Mouse (Mus musculus) c-Kit-positive CD71-negative TER-119-negative erythroid progenitor cells, embryonic 14.5 days (primary cell): ENCODE data around the gene Ankrd17.
"Not testable (repeated sequence)": the region's sequence is repeated elsewhere in the genome, so short reads cannot be mapped to it uniquely, and the experiment has no call there.

ENCODE experiments used
- DNase-seq: peaks from one replicate; pipeline ENCODE4 v3.0.0-alpha.2; 2013; ENCODE audit warnings: low read depth

The Ankrd17 gene

DNA sequence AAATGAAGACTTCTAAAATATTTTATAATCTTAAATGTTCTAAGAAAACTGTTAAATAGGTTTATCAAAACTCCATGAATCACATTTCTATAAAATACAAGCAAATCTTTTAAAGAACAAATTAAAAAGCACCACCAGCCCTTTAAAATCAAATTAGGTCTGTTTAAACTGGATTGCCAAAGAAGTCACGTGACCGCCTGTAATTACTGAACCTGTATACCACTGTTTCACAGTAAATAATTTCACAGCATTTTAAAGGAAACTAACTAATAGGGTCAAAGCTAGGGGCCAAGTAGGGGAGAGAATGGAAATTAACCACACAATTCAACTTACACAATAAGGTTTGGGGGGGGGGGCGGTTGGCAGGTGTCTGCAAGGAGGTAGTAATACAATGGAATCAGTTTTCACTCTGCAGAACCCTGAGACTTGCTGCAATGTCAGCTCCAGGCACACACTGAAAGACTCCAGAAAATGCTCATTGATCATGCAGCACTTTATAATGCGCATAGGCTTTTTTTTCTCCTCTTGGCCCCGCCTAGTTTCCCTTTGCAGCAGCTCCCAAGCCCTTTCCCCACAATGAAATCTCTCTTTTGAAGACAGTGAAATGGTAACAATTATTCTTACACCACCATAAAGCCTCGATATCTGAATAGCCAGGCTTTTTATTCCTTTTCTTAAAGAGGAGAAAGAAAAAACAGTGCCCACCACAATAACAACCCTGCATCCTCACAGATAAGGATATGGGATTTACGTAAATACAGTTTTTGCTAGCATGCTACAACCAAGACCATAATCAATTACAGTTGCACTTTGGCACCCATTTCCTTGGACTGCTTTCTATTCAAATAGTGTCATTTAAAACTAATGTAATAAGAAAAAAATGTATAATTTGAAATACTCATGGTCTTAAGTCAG is 27.9 kb downstream of the Ankrd17 start:
- no peak for DNase-seq

DNA sequence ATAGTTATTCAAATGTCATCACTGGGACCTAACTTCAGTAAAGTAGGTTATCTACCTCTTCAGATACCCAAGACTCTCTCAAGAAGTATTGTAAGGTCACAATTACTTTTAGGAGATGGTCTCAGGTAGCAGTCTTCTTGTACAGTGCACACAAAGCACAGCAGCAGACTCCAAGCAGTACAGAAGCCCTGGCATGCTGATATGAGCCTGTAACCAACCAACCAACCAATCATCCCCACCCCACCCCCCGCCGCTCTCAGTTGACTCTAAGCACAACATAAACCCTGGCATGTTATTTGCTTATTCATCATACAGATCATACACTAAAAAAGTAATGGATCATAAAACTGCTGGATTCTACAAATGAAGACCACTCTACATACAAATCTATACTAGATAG is 33.9 kb downstream of the Ankrd17 start:
- no peak for DNase-seq

DNA sequence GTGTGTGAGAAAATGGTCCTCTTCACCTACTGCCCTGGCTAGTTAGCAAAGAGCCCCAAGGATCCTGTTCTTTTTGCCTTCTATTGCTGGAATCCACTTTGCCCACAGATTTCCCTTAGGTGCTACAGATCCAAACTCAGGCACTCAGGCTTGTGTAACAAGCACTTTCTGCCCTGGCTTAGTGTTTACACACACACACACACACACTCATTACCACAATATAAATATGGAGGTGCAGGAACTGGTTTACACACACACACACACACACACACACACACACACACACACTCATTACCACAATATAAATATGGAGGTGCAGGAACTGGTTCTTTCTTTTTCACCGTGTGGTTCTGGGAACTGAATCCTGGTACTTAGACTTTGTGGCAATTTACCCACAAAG is 35.3 kb downstream of the Ankrd17 start:
- no peak for DNase-seq

DNA sequence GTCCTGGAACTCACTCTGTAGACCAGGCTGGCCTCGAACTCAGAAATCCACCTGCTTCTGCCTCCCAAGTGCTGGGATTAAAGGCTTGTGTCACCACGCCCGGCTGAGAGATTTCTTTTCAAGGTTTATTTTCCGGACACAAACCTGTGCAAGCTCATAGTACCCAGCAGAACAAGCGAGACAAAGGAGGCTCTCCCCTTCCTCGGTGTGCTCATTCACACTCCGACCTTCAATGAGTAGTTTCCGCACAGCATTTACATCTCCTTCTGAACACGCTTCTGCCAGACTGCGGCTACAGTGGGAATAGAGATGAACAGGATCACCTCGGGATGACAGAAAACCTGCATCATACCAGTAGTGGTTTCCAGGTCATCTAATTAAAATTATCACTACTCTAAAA is 68.0 kb downstream of the Ankrd17 start:
- DNase-seq = no peak

DNA sequence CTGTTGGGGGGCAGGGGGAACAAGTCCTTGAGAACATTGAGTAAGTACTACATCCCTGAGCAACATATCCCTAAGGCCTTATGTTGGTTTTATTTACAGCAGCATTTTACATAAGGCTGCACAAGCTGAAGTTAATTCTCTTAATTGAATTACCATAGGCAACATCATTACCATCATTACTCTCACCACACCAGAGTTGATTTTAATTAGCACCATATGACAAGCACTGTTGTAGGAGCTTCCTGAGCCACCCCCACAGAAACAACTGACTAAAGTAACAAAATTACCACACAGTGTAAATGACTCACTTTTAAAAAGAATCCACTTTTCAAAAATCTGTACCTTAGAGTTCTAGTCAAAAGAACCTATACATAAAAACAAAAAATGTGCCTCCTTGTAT is 76.5 kb downstream of the Ankrd17 start:
- no peak for DNase-seq

DNA sequence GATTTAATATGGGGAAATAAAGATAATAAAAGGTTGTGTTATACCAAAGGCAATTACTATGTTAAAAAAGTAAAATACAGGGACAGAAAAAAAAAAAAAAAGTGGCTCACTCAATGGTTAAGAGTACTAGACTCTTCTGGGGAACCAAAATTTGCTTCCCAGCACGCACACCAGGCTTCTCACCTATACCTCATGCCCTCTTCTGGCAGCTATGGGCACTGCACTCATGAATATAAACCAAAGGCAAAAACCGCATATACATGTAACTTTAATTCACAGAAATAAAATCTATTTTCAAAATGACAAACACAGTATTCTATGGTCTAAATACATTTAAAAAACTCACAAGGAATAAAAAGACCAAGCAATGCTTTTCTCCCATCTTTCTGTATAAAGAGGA is 79.8 kb downstream of the Ankrd17 start:
- DNase-seq = peak; percentile 20

DNA sequence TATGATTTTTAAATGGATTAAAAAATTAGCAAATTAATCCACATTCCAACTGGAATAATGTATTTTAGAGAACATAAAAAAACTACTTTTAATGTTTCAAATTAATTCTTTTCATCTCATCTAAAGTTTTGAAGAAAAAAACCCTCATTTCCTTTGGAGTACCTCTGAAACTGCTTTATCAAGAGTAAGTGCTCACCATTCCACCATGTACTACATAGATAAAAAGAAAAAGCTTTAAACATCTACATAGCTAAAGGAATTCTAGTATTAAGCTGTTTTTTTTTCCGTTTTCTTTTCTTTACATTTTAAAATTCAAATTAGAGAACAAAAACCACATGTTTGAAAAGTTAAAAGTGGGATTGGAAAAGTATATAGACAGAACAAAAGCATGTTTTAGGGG is 86.3 kb downstream of the Ankrd17 start:
- no peak for DNase-seq

DNA sequence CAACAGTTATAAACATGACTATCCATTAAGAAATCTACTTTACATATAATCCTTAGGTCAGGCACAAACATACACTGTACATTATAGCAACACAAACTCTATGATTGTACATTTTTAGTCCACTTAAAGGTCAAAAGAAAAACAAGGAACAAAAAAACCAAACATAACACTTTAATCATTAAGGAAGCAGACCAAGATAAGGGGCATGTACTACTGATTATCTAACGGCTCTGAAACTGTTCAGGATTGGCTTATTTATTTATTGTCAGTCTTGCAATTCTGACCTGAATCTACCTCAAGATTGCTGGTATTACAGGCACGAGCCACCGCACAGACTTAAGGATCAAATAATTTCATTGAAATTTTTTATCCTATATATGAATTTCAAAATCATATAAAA is 87.0 kb downstream of the Ankrd17 start:
- no peak for DNase-seq

DNA sequence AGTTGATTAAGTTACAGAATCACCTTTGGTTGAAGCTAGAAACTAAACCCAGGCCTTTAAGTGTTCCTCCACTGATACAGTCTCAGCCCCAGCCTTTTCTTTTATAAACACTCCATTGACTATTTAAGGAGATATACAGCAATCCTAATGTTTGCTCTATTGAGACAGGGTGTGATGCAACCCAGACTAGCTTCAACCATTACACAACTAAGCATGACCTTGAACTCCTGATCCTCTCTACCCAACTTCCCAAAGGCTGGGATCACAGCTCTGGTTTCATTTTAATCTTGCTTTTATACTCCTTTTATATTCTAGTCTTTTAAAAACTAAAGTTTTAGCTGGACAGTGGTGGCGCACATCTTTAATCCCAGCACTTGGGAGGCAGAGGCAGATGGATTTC is 88.9 kb downstream of the Ankrd17 start:
- no peak for DNase-seq

DNA sequence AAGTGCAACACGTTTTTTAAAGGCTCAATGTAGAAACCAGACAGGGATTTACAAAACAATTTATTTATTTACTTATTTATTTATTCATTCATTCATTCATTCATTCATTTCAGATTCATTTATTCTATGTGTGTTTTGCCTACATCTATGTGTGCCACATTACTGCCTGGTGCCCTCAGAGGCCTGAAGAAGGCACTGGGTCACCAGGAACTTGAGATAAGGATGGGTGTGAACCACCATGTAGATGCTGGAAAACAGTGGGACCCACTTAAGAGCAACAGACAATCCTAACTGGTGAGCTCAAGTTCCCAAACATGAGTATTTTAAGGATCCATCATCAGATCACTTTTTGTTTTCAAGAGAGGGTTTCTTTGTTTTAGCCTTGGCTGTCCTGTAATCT is 91.6 kb downstream of the Ankrd17 start:
- no peak for DNase-seq

DNA sequence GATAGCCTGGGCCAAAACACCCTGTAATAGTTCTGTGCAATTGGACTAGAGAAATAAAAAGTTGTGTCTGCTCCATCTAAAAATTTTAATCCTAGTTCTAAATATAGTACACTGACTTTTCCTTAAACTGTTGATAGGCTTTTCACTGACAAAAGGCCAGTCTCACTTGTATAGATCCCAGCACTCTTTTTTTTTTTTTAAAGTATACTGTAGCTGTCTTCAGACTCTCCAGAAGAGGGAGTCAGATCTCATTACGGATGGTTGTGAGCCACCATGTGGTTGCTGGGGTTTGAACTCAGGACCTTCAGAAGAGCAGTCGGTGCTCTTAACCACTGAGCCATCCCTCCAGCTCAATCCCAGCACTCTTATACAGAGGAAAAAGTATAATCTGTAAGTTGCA is 104.1 kb downstream of the Ankrd17 start:
- not testable (repeated sequence) for DNase-seq

DNA sequence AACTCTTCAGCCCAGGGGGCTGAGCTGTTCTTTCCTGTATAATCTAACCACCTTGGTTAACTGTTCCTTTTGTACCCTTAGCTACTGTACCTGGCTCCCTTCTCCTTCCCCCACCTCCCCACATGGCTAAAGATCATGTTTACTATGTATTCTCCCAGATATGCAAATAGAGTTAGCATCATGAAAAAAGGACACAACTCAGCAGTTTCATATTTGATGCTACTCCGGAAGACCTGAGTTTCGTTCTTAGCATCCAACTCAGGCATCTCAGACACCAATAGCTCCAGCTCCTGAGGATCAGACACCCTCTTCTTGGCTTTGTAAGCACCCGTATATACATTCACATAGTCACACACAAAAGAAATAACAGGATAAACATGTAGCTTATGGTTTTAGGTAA is 109.4 kb downstream of the Ankrd17 start:
- no peak for DNase-seq

DNA sequence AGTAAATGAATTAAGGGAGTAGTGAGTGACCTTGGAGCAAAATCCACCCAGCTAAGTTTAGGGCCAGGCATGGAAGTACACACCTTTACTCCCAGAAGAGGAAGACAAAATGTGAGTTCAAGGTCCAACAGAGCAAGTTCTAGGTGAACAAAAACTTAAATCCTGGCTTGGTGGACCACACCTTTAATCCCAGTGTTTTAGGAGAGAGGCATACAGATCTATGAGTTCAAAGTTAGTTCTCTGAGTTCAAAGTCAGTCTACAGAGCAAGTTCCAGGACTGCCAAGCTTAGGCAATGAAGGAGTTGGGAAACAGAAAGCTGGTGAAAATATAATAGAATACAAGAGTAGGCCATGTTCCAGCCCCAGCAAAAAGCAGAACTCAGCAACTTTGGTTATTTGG is 118.9 kb downstream of the Ankrd17 start:
- DNase-seq = no peak

DNA sequence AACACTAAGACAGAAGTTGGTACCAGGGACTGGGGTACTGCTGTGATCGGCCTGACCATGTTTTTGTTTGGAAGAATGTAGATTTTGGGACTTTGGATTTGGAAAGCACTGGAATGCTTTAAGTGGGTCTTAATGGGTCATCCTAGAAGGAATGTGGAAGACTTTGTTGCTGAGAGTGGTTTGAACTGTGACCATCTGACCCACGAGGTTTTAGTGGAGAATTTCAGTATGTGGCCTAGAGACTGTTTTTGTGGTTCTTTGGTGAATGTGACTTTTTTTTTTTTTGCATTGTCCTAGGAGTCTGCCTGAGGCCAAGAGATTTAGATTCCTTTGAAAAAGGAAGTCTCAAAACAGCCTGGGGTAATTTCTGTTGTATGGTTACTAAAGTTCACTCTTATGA is 119.4 kb downstream of the Ankrd17 start:
- no peak for DNase-seq

DNA sequence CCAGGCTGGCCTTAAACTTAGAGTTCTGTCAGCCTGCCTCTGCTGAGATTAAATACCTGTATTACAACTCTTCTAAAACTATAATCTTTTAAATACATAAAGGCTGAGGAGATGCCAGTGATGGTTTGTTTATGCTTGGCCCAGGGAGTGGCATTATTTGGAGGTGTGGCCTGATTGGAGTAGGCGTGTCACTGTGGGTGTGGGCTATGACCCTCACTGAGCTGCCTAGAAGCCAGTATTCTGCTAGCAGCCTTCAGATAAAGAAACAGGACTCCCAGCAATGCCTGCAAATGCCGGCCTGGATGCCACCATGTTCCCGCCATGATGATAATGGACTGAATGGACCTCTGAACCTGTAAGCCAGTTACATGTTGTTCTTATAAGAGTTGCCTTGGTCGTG is 119.8 kb downstream of the Ankrd17 start:
- DNase-seq = no peak

DNA sequence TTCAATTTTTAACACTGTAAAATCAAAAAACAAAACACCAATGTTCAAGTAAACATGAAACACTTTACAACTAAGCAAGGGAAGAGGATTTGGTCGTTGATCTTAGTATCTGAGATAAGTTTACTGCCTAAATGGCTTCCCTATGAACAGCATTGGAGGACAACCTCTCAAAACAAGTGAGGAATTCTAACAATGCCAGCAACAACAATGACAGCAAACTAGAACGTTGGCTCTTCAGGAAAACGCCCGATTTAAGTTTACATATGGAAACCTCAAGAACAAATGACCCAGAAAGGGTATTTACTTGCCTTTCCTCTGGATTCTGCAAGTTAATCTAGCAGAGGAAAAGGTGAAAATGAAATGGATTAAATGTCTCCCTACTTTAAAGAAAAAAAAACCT is 121.0 kb downstream of the Ankrd17 start:
- DNase-seq = no peak

DNA sequence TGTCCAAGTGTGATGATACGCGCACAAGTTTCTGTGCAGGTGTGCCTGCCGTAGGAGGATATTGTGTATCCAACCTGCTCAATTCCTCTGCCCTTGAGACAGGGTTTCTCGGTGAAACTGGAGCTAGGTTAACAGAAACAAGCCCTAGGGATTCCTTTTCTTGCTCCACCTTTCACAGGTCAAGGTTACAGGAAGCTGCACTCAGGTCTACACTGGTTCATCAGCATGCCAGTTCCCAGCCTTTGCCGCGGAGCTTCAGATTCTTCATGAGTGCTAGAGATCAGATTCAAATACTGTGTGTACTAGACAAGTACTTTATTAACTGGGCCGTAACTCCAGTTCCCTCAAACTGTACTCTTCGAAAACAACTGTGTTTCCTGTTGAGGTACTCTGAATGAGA is 131.2 kb downstream of the Ankrd17 start:
- no peak for DNase-seq

DNA sequence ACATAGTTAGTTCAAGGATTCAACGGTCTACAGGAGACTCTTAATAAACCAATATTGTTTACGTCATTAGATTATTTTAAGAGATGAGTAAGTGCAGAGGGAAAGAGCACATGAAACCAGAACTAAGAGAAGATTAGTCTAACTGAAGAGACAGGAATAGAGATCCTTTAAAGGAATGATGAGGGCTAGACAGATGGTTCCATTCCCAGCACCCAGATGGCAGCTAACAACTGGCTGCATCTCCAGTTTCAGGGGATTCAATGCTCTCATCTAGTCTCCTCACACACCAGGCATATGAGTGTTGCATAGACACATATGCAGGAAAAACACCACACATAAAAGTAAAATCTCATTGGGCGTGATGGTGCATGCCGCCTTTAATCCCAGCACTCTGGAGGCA is 133.1 kb downstream of the Ankrd17 start:
- no peak for DNase-seq

DNA sequence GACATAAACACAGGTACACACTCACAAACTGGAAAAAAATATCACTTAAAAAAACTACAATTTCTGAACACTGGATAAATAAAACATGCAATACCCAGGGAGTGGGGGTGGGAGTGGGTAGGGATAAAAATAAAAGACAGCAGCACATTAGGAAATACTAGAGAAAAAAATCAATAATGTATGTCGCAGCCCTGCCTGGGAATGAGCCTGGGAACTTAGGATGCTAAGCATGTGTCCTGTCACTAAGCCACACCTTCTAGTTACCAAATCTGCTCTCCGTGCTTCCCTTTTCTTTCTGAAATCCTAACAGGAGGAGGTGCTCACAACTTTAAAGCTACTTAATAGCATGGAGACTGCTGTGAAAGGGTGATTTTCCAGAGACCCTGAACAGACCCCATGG is 136.6 kb downstream of the Ankrd17 start:
- DNase-seq = no peak

DNA sequence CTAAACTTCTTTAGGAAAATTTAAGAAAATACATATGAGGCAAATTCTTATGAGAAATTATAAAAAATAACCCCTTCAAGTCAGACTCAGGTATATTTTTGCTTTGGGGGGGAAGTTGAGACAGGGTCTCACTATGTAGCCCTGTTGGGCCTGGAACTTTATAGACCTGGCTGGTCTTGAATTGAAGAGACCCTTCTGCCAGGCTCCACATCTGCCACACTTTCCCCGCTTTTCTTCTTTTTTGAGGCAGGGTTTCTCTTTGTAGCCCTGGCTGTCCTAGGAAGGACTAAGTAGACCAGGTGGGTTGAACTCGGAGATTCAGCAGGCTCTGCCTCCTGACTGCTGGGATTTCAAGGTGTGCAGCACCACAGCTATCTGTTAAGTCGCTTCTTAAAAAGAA is 139.7 kb downstream of the Ankrd17 start:
- no peak for DNase-seq

DNA sequence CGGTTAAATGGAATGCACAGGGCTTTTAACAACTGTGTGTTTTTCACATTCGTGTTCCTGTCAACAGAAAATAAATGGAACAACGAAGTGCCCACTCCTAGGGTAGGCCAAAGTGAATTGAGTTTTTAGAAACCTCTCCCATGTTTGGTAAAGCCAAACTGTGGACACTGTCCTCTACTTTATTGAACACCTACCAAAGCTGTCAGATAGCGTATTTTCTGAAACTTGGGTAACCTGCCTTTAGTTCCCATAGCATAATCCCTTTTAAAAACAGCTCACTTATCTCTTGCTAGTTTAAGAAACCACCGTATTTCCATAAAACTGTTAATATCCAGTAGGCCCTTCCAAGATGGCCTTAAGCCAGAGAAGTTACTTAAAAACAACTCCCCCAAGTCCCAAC is 141.6 kb downstream of the Ankrd17 start:
- no peak for DNase-seq

DNA sequence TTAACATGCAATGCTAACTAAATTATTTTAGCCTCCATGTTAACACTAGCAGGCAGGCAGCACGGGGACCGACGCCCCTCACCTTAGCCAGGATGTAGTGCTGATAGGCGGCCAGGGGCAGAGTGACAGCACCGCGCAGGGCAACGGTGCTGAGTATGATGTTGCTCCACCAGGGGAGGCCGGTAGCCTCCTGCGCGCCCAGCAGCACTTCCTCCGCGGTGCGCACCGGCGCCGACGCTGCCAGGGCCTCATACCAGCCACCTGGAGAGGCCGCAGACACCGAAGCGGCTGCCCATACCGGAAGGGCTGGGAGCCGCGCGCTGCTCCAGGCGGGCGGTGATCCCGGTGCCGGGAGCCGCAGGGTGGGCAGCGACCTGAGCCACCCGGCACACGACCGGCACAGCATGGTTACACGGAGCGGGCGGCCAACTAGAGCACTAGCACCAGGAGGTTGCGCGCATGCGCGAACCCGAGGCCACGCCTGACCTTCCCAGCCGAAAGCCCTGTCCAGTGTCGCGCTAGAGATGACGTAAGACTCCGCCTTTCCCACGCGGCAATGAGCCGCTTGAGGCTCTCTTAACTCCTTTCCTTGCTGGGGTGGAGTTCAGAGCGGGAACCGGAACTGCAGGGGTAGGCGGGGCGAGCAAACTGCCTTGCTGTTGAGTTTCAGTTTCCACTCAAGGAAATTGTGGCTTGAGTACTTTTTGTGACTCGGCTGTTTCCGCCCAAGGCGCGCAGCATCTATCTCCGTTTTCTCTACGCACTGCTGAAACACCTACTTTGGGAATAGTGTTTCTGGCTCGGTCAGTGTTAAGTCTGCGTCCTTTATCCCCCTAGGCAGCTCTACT is 142.6 kb downstream of the Ankrd17 start, which contains the start of gene Cox18:
Gene Cox18 (minus strand): TSS at position 468 of the 848 bp plus-strand sequence.
- peak; percentile 98 for DNase-seq

DNA sequence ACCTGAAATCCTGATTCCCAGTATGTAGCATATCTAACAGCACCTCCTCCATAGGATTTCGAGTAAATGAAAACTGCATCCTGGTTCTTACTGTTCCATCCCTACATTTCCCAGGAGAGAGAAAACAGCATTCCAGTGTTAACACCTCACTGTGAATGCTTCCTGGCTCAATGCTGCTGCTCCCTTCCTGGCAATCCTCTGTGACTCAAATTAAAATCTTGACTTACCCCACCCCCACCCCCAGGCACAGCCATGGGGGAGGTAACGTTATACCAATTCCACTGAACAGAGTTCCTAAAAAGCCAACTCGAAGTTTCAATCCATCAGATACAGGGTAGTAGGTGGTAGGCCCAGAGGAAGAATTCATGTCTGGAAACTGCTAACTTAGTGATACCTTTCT is 143.4 kb downstream of the Ankrd17 start:
- peak; percentile 8 for DNase-seq
